Mouse (Mus musculus): ENCODE results near the gene Hoxa7. TPM values are rescaled to one million over a fixed set of nuclear protein-coding genes. Genes with fewer than 3 reads are reported as not detected.
A peak's percentile ranks its signal among the peaks of the same experiment; 100 is the strongest.

Gene Hoxa7
- polyA plus RNA-seq, 1 experiment from 2014 or later, result 0.59 TPM

- peaks cover 98% of the 10 kb centered on the region for H3K27me3 ChIP-seq (replicated peaks)
- H3K27ac ChIP-seq (replicated peaks), result no peak overlapping the region
- 33% methylated on average over 9 of the region's 9 CpGs for WGBS
- no peaks in the 10 kb centered on the region for H3K9me3 ChIP-seq
- no peak overlapping the region for H3K4me3 ChIP-seq
- no peak overlapping the region for H3K9ac ChIP-seq
- H3K4me2 ChIP-seq, result no peak overlapping the region
- peaks cover 9% of the 10 kb centered on the region; the same call in 1 of the 2 replicates for H3K4me1 ChIP-seq
- ATAC-seq (ENCODE audit: extremely low read depth, insufficient number of reproducible peaks, low FRiP score, low TSS enrichment), result no peak
- no peaks in the 10 kb centered on the region for H3K36me3 ChIP-seq
Measured at GRCm38 (mm10) chr6:52235267-52235666, 13.6 kb upstream of the Hoxa7 start.

DNA sequence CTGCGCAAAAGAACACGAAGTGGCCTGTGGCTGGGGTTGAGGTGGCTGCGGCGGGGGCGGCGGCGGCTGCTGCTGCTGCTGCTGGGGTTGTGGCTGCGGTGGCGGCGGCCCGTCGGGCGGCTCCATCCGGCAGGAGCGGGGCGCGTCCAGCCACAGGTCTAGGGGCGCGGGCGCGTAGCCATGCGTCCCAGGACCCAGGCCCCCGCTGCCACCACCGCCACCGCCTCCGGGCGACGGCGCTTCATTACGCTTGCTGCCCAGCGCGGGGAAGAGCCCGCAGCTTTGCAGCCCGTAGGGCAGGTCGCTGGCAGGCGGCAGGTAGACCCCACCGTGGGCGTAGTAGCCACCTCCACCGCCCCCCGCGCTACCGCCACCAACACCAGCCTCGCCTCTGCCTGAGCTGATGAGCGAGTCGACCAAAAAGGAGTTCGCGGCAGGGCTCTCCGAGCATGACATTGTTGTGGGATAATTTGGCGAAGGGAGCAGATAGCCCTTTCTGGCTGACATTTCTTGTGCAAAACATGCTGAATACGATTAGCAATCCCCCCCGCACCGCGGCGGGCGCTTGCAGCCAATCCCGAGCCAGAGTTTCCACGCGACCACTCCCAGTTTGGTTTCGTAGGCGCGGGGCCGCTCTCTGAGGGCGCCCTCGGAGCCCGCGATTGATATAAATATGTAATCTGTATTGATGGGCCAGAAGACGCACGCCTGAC is 12.9 kb upstream of the Hoxa7 start:
- Histone ChIP-seq H3K4me3 (peak overlapping the region; percentile 23), H3K27ac (replicated peaks) (no peak overlapping the region), H3K27me3 (replicated peaks) (peaks cover 98% of the 10 kb centered on the region), H3K36me3 (no peaks in the 10 kb centered on the region), H3K9me3 (no peaks in the 10 kb centered on the region), H3K9ac (no peak overlapping the region), H3K4me2 (peak overlapping the region; percentile 11; the same call in 1 of the 2 replicates), H3K4me1 (peaks cover 5% of the 10 kb centered on the region; the same call in 1 of the 2 replicates)
- no peak for ATAC-seq (ENCODE audit: extremely low read depth, insufficient number of reproducible peaks, low FRiP score, low TSS enrichment)
- 1% methylated on average over 67 of the region's 68 CpGs for WGBS

DNA sequence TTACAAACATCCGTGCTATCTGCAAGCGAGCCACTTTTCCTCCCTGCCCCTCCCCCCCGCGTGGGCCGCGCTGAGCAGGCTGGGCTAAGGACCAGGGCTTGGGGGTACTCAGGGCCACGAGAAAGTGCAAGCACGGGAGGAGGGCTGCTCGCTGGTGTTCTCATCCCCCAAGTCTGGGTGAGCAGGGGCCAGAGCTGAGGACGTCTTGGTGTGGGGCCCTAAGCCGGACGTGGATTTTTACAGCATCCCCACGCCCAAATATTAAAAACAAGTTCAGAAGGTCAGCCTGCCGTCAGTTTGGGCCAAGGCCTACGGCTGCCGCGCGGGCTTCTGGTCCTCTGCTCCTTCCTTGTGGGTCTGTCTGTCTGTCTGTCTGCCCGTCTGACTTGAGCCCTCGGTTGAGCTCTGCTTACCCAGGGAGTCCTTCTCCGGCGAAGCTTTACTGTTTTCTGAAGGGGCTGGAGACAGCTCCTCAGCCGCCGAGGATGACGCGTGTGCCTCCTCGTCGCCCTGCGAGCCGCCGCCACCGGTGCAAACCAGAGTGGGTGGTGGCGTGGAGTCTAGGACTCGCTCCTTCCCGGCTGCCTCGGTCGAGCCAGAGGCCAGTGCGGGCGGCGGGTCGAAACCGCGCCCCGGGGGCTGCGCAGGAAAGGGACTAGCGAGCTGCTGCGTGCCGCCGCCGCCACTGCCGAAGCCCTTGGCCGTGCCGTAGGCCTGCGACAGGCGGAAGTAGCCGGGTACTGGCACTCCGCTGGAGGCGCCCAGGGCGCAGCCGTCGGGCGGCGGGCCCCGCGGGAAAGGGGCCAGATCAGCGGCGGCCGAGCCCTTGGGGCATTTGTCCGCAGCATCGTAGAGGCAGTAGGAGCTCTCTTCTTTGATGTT is 12.1 kb upstream of the Hoxa7 start:
- 1% methylated on average over 68 of the region's 70 CpGs for WGBS
- H3K27me3 ChIP-seq (replicated peaks), result peaks cover 99% of the 10 kb centered on the region
- H3K4me2 ChIP-seq, result peak overlapping the region; percentile 11; the same call in 1 of the 2 replicates
- no peak overlapping the region for H3K9ac ChIP-seq
- H3K4me3 ChIP-seq, result peak overlapping the region; percentile 23
- H3K9me3 ChIP-seq, result no peaks in the 10 kb centered on the region
- ATAC-seq (ENCODE audit: extremely low read depth, insufficient number of reproducible peaks, low FRiP score, low TSS enrichment), result no peak
- H3K36me3 ChIP-seq, result no peaks in the 10 kb centered on the region
- peaks cover 5% of the 10 kb centered on the region; the same call in 1 of the 2 replicates for H3K4me1 ChIP-seq
- no peak overlapping the region for H3K27ac ChIP-seq (replicated peaks)

DNA sequence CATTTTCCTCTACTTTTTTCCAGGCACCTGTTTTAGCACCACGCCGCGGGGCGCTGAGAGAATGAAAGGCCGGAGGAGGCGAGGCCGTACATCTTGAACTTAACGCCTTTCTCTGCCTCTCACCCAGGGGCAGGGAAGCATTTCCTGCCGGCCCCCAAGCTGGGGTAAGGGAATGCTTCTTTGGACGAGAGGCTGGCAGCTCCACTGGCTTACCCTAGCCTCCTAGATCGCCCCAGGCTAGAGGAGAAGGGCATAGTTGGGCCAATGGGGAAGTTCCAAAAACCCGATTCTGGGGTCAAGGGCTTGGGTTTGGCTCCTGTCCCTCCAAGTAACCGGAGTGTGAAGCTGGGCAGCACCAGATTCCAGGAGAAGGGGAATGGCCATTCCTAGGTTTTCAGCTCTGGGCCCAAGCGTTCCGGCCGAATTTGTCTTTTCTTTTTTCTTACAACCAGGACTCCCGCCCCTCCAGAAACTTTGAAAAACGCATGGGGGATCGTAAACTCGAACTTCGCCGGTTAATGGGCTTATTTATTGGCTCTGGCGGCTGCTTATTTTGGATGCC is 11.4 kb upstream of the Hoxa7 start:
- H3K27ac ChIP-seq (replicated peaks), result no peak overlapping the region
- H3K27me3 ChIP-seq (replicated peaks), result peaks cover 98% of the 10 kb centered on the region
- no peak for ATAC-seq (ENCODE audit: extremely low read depth, insufficient number of reproducible peaks, low FRiP score, low TSS enrichment)
- H3K9me3 ChIP-seq, result no peaks in the 10 kb centered on the region
- 1% methylated on average over 23 of the region's 23 CpGs for WGBS
- H3K4me1 ChIP-seq, result peaks cover 5% of the 10 kb centered on the region; the same call in 1 of the 2 replicates
- no peak overlapping the region for H3K9ac ChIP-seq
- H3K36me3 ChIP-seq, result no peaks in the 10 kb centered on the region
- no peak overlapping the region for H3K4me3 ChIP-seq
- no peak overlapping the region for H3K4me2 ChIP-seq

GRCm38 (mm10) chr6:52232568-52232965 is 10.9 kb upstream of the Hoxa7 start:
- Histone ChIP-seq H3K4me2 (no peak overlapping the region), H3K4me3 (no peak overlapping the region), H3K9ac (no peak overlapping the region), H3K9me3 (no peaks in the 10 kb centered on the region), H3K4me1 (peaks cover 5% of the 10 kb centered on the region; the same call in 1 of the 2 replicates), H3K36me3 (no peaks in the 10 kb centered on the region), H3K27ac (replicated peaks) (no peak overlapping the region), H3K27me3 (replicated peaks) (peaks cover 98% of the 10 kb centered on the region)
- no peak for ATAC-seq (ENCODE audit: extremely low read depth, insufficient number of reproducible peaks, low FRiP score, low TSS enrichment)
- WGBS, result 1% methylated on average over 18 of the region's 18 CpGs

GRCm38 (mm10) chr6:52231885-52232567 is 10.4 kb upstream of the Hoxa7 start:
- H3K4me2 ChIP-seq, result no peak overlapping the region
- 3% methylated on average over 18 of the region's 18 CpGs for WGBS
- H3K27me3 ChIP-seq (replicated peaks), result peaks cover 98% of the 10 kb centered on the region
- no peak overlapping the region for H3K9ac ChIP-seq
- no peak for ATAC-seq (ENCODE audit: extremely low read depth, insufficient number of reproducible peaks, low FRiP score, low TSS enrichment)
- peaks cover 5% of the 10 kb centered on the region; the same call in 1 of the 2 replicates for H3K4me1 ChIP-seq
- no peak overlapping the region for H3K27ac ChIP-seq (replicated peaks)
- no peak overlapping the region for H3K4me3 ChIP-seq
- H3K36me3 ChIP-seq, result no peaks in the 10 kb centered on the region
- no peaks in the 10 kb centered on the region for H3K9me3 ChIP-seq

GRCm38 (mm10) chr6:52230516-52231165 is 9.0 kb upstream of the Hoxa7 start, which contains the start of gene Hoxa9:
Gene Hoxa9 (minus strand): TSS chr6:52231089.
- Histone ChIP-seq H3K27me3 (replicated peaks) (peaks cover 98% of the 10 kb centered on the region), H3K36me3 (no peaks in the 10 kb centered on the region), H3K9me3 (no peaks in the 10 kb centered on the region), H3K9ac (no peak within 1 kb of the TSS), H3K27ac (replicated peaks) (no peak within 1 kb of the TSS), H3K4me1 (peaks cover 11% of the 10 kb centered on the region; the same call in 1 of the 2 replicates), H3K4me2 (no peak within 1 kb of the TSS), H3K4me3 (peak within 1 kb of the TSS; percentile 13; the same call in 1 of the 2 replicates)
- WGBS, result 2% methylated on average over 29 of the region's 36 CpGs
- no peak for ATAC-seq (ENCODE audit: extremely low read depth, insufficient number of reproducible peaks, low FRiP score, low TSS enrichment)

DNA sequence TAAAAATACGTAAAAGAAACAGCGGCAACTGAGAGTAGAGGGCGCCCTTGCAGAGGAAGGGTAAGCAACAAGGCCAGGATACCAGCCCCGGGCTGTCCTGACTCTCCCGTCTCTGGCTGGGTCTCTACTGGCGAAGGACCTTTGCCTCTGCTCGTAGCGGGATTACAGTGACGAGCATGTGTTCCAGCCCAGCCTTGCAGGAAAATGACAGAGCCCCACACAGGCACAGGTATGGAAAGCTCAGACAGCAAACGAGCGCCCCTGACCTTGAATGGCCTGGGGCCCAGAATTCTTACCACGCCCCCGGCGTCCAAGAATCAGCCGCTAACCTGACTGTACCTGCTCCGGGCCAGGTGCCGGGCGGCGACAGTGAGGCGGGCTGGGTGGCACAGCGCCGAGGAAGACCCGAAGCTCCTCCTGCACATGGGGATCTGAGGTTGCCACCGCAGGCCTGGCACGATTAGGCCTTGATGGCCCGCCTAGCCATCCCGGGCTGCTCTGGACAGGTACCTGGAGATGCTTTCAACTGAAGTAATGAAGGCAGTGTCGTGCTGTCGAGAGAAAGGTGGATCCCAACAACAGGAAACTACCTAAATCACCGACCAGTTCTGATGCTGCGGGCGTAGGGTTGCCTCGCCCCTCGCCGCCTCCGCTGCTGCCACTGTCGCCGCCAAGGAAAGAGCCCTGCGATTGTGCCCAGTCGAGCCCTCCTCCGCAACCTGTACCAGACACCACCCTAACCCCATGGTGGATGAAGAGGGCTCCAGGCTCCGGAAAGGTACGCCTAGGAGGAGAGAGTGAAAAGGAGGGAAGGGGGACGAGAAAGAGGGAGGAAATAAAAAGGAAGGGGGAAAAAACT is 8.1 kb upstream of the Hoxa7 start:
- H3K9me3 ChIP-seq, result no peaks in the 10 kb centered on the region
- H3K4me3 ChIP-seq, result 0 out of 2 replicates have a peak overlapping the region, but pooled peaks have one; percentile 1
- no peak overlapping the region for H3K27ac ChIP-seq (replicated peaks)
- peaks cover 98% of the 10 kb centered on the region for H3K27me3 ChIP-seq (replicated peaks)
- H3K9ac ChIP-seq, result no peak overlapping the region
- peaks cover 12% of the 10 kb centered on the region; the same call in 1 of the 2 replicates for H3K4me1 ChIP-seq
- no peak for ATAC-seq (ENCODE audit: extremely low read depth, insufficient number of reproducible peaks, low FRiP score, low TSS enrichment)
- no peaks in the 10 kb centered on the region for H3K36me3 ChIP-seq
- peak overlapping the region; percentile 6 for H3K4me2 ChIP-seq
- 2% methylated on average over 44 of the region's 44 CpGs for WGBS

GRCm38 (mm10) chr6:52228475-52229465 is 7.1 kb upstream of the Hoxa7 start:
- no peak overlapping the region for H3K9ac ChIP-seq
- peaks cover 7% of the 10 kb centered on the region; the same call in 1 of the 2 replicates for H3K4me1 ChIP-seq

More at GRCm38 (mm10) chr6:52228475-52229465, 7.1 kb upstream of the Hoxa7 start:
- no peak overlapping the region for H3K4me3 ChIP-seq
- no peak for ATAC-seq (ENCODE audit: extremely low read depth, insufficient number of reproducible peaks, low FRiP score, low TSS enrichment)
- peaks cover 98% of the 10 kb centered on the region for H3K27me3 ChIP-seq (replicated peaks)
- no peaks in the 10 kb centered on the region for H3K9me3 ChIP-seq
- H3K36me3 ChIP-seq, result no peaks in the 10 kb centered on the region
- no peak overlapping the region for H3K27ac ChIP-seq (replicated peaks)
- no peak overlapping the region for H3K4me2 ChIP-seq
- WGBS, result under 1% methylated on average over 38 of the region's 38 CpGs

All from heart, embryonic 13.5 days (tissue).